Mouse (Mus musculus) testis, adult 2 months (tissue): Measurements from ENCODE around the gene Pfkp.

Source experiments
- CTCF ChIP-seq: fragments of 200-500 bp; IDR thresholded peaks from 2 replicates; pipeline ENCODE4 v1.5.1; 2012; ENCODE audit warnings: low read depth, mild to moderate bottlenecking, inconsistent platforms, low read length, moderate library complexity; ENCODE audit not compliant: control insufficient read depth, insufficient read depth, insufficient replicate concordance
- POLR2A ChIP-seq: fragments of 200-500 bp; IDR thresholded peaks from 2 replicates; pipeline ENCODE4 v1.6.1; 2012; ENCODE audit warnings: low read depth, mild to moderate bottlenecking, inconsistent platforms, low read length, moderate library complexity; ENCODE audit not compliant: control insufficient read depth

DNA sequence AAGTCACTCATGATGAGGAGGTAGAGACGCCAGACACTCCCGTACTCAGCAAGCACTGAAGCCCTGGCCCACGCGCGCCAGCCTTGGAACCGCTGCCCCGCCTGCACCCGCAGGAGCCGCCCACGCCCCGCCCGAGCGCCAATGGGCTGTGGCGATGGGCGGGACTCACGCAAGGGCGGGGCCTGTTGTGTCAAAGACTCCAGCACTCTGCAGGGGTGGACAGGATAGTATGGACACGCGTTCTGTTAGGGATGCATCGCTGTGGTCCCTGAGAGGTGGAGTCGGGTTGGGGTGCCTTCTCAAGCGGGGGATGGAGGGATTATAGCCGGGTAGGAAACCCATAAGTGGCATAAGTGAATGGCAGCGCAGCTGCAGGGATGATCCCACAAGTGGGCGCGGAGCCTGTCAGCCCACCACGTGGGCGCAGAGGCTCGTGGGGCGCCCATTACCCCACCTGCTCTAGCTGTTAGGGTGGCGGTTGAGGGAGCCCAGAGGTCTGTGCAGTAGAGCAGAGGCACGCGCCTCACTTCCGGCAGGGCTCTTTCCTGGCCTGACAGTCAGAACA, at the start of gene Pfkp:
- peak; percentile 65 for TF ChIP-seq POLR2A
- TF ChIP-seq CTCF = no peak
